Mouse (Mus musculus) neural tube, embryonic 15.5 days (tissue): ENCODE data around the gene Gtsf1l. TPM values are rescaled to one million over a fixed set of nuclear protein-coding genes. Genes with fewer than 3 reads are reported as not detected.

Source experiments
- microRNA-seq: library from miRNA; unstranded; fragments of <30 nt; microRNA quantifications from one replicate; pipeline ENCODE4, GENCODE M21; 2017
- polyA plus RNA-seq: library from polyadenylated mRNA; unstranded; fragments of >200 nt; fragmentation: Nextera tagmentation; extraction: Ambion mirVana; gene quantifications from 2 replicates; pipeline ENCODE4 v1.2.1, GENCODE M21; 2015

Gtsf1l gene
- polyA plus RNA-seq, 1 experiment from 2014 or later: not detected

Small RNA genes within 50 kb of the gene (microRNA-seq; reads per million reads assigned to microRNA genes)
- gene Gm22174 (not detected), gene Mir7003 (not detected)

Other genes starting within 250 kb of the Gtsf1l start
- gene Srsf6, start 156.3 kb downstream of the Gtsf1l start, polyA plus RNA-seq: 125 and 133 TPM in 2 replicates
- 3.6 and 6.0 TPM in 2 replicates for gene L3mbtl1, start 144.4 kb downstream of the Gtsf1l start, polyA plus RNA-seq
- gene Sgk2, start 100.5 kb downstream of the Gtsf1l start, polyA plus RNA-seq: 0.13 and 0.15 TPM in 2 replicates
- 32.7 and 37.9 TPM in 2 replicates for gene Ift52, start 70.5 kb downstream of the Gtsf1l start, polyA plus RNA-seq
- 2.8 and 9.3 TPM in 2 replicates for gene Mybl2, start 33.2 kb downstream of the Gtsf1l start, polyA plus RNA-seq
- gene Tox2, start 115.3 kb upstream of the Gtsf1l start, polyA plus RNA-seq: 20.8 and 23.4 TPM in 2 replicates